Mouse (Mus musculus) lung, postnatal 0 days (tissue): Measurements from ENCODE around the gene Jpt2.

Experiments used
- CTCF ChIP-seq: IDR thresholded peaks from 2 replicates; pipeline ENCODE4 v1.5.1; 2016; ENCODE audit warnings: antibody characterized with exemption, mild to moderate bottlenecking
- EP300 ChIP-seq: IDR thresholded peaks from 2 replicates; pipeline ENCODE4 v1.6.1; 2016; ENCODE audit warnings: antibody characterized with exemption, mild to moderate bottlenecking, control low read depth

GRCm38 (mm10) chr17:24913984-24914383 lies 46.5 kb downstream of the Jpt2 start:
- TF ChIP-seq CTCF = no peak
- TF ChIP-seq EP300 = no peak
